Mouse (Mus musculus) ES-Bruce4 (cell line): ENCODE results near the gene Afdn. TPM values are rescaled to one million over a fixed set of nuclear protein-coding genes. Genes with fewer than 3 reads are reported as not detected.
"Not testable (repeated sequence)": the region's sequence is repeated elsewhere in the genome, so short reads cannot be mapped to it uniquely, and the experiment has no call there.

Experiments
- H3K27ac ChIP-seq: 2 replicates; pipeline ENCODE4 v1.5.1; 2012; ENCODE audit warnings: low read length, inconsistent platforms; ENCODE audit not compliant: insufficient read depth
- H3K27me3 ChIP-seq: 2 replicates; pipeline ENCODE4 v1.6.1; 2012; ENCODE audit warnings: mild to moderate bottlenecking, low read length, inconsistent platforms; ENCODE audit not compliant: control insufficient read depth, poor library complexity, insufficient read depth, severe bottlenecking
- H3K36me3 ChIP-seq: 2 replicates; pipeline ENCODE4 v1.6.1; 2012; ENCODE audit warnings: inconsistent platforms, mild to moderate bottlenecking, low read length, moderate library complexity; ENCODE audit not compliant: control insufficient read depth, poor library complexity, insufficient read depth, severe bottlenecking
- H3K4me1 ChIP-seq: one replicate; pipeline ENCODE4 v1.8.1; 2011; ENCODE audit warnings: low read length; ENCODE audit not compliant: control insufficient read depth, insufficient read depth
- H3K4me3 ChIP-seq: 2 replicates; pipeline ENCODE4 v1.5.1; 2011; ENCODE audit warnings: low read depth, mild to moderate bottlenecking, low read length
- H3K9ac ChIP-seq: 2 replicates; pipeline ENCODE4 v1.6.1; 2012; ENCODE audit warnings: low read depth, mild to moderate bottlenecking, inconsistent platforms; ENCODE audit not compliant: poor library complexity, severe bottlenecking
- H3K9me3 ChIP-seq: replicated peaks from 2 replicates; pipeline ENCODE4 v1.6.1; 2012; ENCODE audit warnings: mild to moderate bottlenecking, low read length, inconsistent platforms; ENCODE audit not compliant: control insufficient read depth, poor library complexity, insufficient read depth, severe bottlenecking
- CTCF ChIP-seq: IDR thresholded peaks from one replicate; pipeline ENCODE4 v1.8.1; 2011; ENCODE audit warnings: low read depth, low read length
- EP300 ChIP-seq: IDR thresholded peaks from 2 replicates; pipeline ENCODE4 v1.6.1; 2011; ENCODE audit warnings: low read depth, low read length; ENCODE audit not compliant: insufficient read depth
- POLR2A ChIP-seq: IDR thresholded peaks from one replicate; pipeline ENCODE4 v1.8.1; 2011; ENCODE audit warnings: low read length; ENCODE audit not compliant: insufficient read depth
- polyA plus RNA-seq: library from polyadenylated mRNA; stranded (reverse); fragments of >200 nt; gene quantifications from 2 replicates; pipeline ENCODE4 v1.2.4, GENCODE M21; 2011; ENCODE audit warnings: low read depth; ENCODE audit not compliant: missing spikeins, insufficient read depth, insufficient read length

Afdn gene
- polyA plus RNA-seq, 1 experiment = 286 TPM

- Histone ChIP-seq H3K27ac (no peak overlapping the region), H3K36me3 (no peaks in the 10 kb centered on the region), H3K4me3 (no peak overlapping the region), H3K9me3 (no peaks in the 10 kb centered on the region), H3K9ac (no peak overlapping the region), H3K27me3 (no peaks in the 10 kb centered on the region), H3K4me1 (no peaks in the 10 kb centered on the region)
- TF ChIP-seq CTCF (no peak), EP300 (no peak), POLR2A (no peak)
Observed at GRCm38 (mm10) chr17:13937787-13938186, 177.4 kb downstream of the Afdn start.

DNA sequence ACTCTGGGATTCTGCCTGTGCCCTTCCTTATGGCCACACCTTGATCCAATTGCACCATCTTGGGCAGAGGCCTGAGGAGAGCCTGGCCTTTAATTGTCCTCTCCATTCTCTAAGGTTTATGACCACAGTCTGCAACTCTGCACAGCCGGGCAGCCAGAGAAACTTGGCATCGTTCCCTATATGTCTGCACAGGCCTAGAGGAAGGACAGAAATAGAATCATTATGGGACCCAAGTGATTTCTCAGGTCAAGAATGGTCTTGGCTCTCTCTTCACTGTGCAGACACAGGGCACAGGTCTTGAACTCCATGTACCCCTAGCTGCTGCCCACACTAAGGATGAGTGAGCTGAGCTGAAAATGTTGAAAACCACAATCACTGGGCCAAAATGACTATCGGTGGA is 178.3 kb downstream of the Afdn start:
- H3K36me3 ChIP-seq = no peaks in the 10 kb centered on the region
- H3K9me3 ChIP-seq = no peaks in the 10 kb centered on the region
- H3K4me3 ChIP-seq = no peak overlapping the region
- H3K9ac ChIP-seq = no peak overlapping the region
- H3K27me3 ChIP-seq = no peaks in the 10 kb centered on the region
- H3K27ac ChIP-seq = no peak overlapping the region
- TF ChIP-seq CTCF (no peak), POLR2A (no peak), EP300 (no peak)
- no peaks in the 10 kb centered on the region for H3K4me1 ChIP-seq

DNA sequence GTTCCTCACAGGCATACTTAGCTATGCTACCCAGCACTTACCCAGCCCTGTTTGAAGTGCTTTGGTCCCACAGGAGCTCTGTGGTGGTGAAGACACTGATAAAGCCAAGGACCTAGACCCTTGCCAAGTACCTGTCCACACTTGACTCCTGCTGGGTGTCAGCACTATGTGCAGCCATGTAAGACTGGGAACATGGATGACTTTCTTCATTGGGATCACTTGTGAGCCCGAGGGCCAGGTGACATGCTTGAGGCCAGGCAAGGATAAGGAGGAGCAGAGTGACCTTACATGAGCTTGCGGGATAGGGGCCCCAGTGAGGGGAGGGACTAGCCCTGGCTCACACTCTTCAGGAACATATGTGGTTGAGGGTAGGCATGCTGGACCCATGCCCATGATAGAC is 178.9 kb downstream of the Afdn start:
- not testable (repeated sequence) for H3K36me3 ChIP-seq, H3K27me3 ChIP-seq, H3K4me3 ChIP-seq, H3K4me1 ChIP-seq, H3K27ac ChIP-seq, H3K9ac ChIP-seq, H3K9me3 ChIP-seq

- no peak overlapping the region for H3K4me3 ChIP-seq
- H3K9ac ChIP-seq = no peak overlapping the region
- H3K27me3 ChIP-seq = no peaks in the 10 kb centered on the region
- no peaks in the 10 kb centered on the region for H3K36me3 ChIP-seq
- no peak overlapping the region for H3K27ac ChIP-seq
- no peaks in the 10 kb centered on the region for H3K9me3 ChIP-seq
- TF ChIP-seq EP300 (no peak), POLR2A (no peak), CTCF (no peak)
- H3K4me1 ChIP-seq = no peaks in the 10 kb centered on the region
Observed at GRCm38 (mm10) chr17:13940487-13940886, 180.1 kb downstream of the Afdn start.

- H3K9me3 ChIP-seq, H3K36me3 ChIP-seq: not testable (repeated sequence)
Observed at GRCm38 (mm10) chr17:13948073-13948472, 187.7 kb downstream of the Afdn start, which contains the start of gene Gm7168. Gene Gm7168 (plus strand): TSS chr17:13948373.

DNA sequence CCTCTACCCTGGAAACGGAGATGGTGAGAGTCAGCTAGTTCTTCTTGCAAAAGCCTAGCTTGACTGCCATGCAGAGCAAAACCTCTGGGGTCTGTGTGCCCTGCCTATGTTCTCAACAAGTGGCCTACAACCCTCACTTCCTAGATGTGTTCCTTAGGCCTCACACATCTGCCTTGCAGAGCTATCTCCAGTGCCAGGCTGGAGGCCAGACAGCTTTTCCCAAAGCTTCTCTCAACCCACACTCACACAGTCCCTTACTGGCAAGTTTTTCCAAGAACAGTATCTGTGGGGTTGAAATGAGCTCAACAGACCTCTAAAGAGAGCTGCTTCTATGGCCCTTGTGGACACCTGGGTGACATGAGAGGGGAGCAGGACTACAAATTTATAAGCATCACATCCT is 191.2 kb downstream of the Afdn start:
- H3K27ac ChIP-seq, H3K9ac ChIP-seq, H3K27me3 ChIP-seq, H3K4me3 ChIP-seq, H3K9me3 ChIP-seq, H3K4me1 ChIP-seq, H3K36me3 ChIP-seq: not testable (repeated sequence)

More at GRCm38 (mm10) chr17:13948073-13948472, 187.7 kb downstream of the Afdn start, which contains the start of gene Gm7168:
- not testable (repeated sequence) for H3K27ac ChIP-seq, H3K4me3 ChIP-seq, H3K9ac ChIP-seq, H3K4me1 ChIP-seq, H3K27me3 ChIP-seq

Other genes starting within 250 kb of the Afdn start
- 8.2 and 8.3 TPM in 2 replicates for gene Tcte2, start 1.3 kb downstream of the Afdn start, polyA plus RNA-seq
- gene Gm7168, start 187.8 kb downstream of the Afdn start, polyA plus RNA-seq = not detected in 2 replicates
- not detected in 2 replicates for gene Gm7356, start 243.2 kb downstream of the Afdn start, polyA plus RNA-seq